Comparison of ENCODE assay signal across 9 mouse cellular contexts in the genomic region with DNA sequence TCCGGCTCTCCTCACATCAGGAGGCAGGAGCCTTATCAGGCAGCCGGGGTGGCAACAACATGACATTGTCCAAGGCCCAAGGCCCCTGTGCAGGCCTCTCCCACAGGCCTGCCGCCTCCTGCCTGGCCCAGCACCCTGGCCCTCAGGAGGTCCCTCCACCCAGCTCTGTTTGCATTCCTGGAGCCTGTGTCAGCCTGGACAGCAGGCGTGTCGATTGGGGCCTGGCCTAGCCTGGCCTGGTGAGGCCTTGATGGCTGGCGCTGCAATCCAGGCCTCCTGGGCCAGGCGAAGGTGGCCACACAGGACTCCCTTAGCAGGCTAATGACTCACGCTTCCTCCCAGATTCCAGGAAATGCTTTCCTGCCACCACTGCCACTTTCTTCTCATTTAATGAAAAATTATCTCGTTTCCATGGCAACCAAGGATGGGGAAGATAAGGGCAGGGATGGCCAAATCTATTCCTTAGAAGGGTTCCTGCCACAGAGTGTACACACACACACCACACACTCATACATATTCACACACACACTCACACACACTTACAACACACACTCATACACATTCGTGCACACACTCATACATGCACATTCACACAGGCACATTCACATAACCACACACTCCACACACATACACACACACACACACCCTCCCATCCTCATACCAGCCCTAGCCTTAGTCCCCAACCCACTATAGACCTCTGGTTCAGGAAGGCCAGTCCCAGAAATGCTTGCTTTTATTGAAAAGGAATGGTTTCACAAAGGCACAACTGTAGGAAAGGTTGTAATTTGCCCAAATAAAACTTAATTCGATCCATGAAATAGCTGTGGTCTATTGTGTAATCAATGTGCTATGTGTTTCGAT.
DNase-seq lines count a peak whose midpoint lies in the region; ATAC-seq lines count a peak whose summit lies in the region.
"Had no signal": no experiment of that assay in that cellular context is flagged by ENCODE, and none has a peak within 500 bp of the region (broad histone marks: within the 10 kb centered on the region; RNA-seq: fewer than 3 reads in every experiment).

No protein-coding gene starts in this region.

- no peaks in the 10 kb centered on the region for H3K36me3 ChIP-seq in embryonic facial prominence, embryonic 15.5 days

- WGBS in embryonic facial prominence, embryonic 15.5 days = 58% methylated on average over 12 of the region's 12 CpGs

- DNase-seq in lung, adult 18-20 months = peak; percentile 73 to 79
- no peak for DNase-seq in lung, postnatal 14 days
- peak; percentile 71 for DNase-seq in heart, postnatal 4 days
- DNase-seq in lung, postnatal 25 days (ENCODE audit: low spot score) = peak; percentile 64
- DNase-seq in thymus, adult 18-20 months = no peak

- ATAC-seq in embryonic facial prominence, embryonic 15.5 days (ENCODE audit: insufficient number of reproducible peaks, low FRiP score, low TSS enrichment, low read depth) = no peak; the same call in 1 of the 2 replicates
- ATAC-seq in megakaryocyte progenitor cell, adult 5-6 weeks (replicated peaks; ENCODE audit: poor library complexity) = no peak
- ATAC-seq in activated CD4-positive, CD25-positive, alpha-beta regulatory T cell, adult 4 months = no peak

- H3K27me3 ChIP-seq in embryonic facial prominence, embryonic 15.5 days = no peaks in the 10 kb centered on the region

- H3K4me2 ChIP-seq in embryonic facial prominence, embryonic 15.5 days (replicated peaks) = no peak overlapping the region

- H3K9ac ChIP-seq in embryonic facial prominence, embryonic 15.5 days = no peak overlapping the region
- H3K9ac ChIP-seq: liver, embryonic 14.5 days had no signal

- H3K27ac ChIP-seq in embryonic facial prominence, embryonic 15.5 days (replicated peaks) = peak overlapping the region; percentile 49
- H3K27ac ChIP-seq: liver, embryonic 14.5 days had no signal

- H3K4me1 ChIP-seq in embryonic facial prominence, embryonic 15.5 days = peaks cover 16% of the 10 kb centered on the region

- H3K4me3 ChIP-seq in embryonic facial prominence, embryonic 15.5 days (replicated peaks) = no peak overlapping the region

- no peaks in the 10 kb centered on the region for H3K9me3 ChIP-seq in embryonic facial prominence, embryonic 15.5 days (replicated peaks)

Comparison
In these comparisons a context has a peak if more than half of its experiments do, and no peak if none do; other contexts are left out.
1. DNase-seq: peak in lung, adult 18-20 months (2 of 2), heart, postnatal 4 days (single experiment) and lung, postnatal 25 days (single experiment); none in lung, postnatal 14 days (single experiment) and thymus, adult 18-20 months (0 of 2).